Mouse (Mus musculus) liver, embryonic 14.5 days (tissue): Measurements from ENCODE around the gene Ap1g1.

Experiments
- CTCF ChIP-seq: IDR thresholded peaks from 2 replicates; pipeline ENCODE4 v1.5.1; 2016; ENCODE audit warnings: antibody characterized with exemption, low read depth, control low read depth
- EP300 ChIP-seq: IDR thresholded peaks from 2 replicates; pipeline ENCODE4 v1.6.1; 2016; ENCODE audit warnings: antibody characterized with exemption, low read depth

- no peak for TF ChIP-seq CTCF
- no peak for TF ChIP-seq EP300
Measured at GRCm38 (mm10) chr8:109890794-109891585, 112.6 kb downstream of the Ap1g1 start.
